Mouse (Mus musculus) heart, postnatal 0 days (tissue): ENCODE data around the gene Ccl4. TPM values are rescaled to one million over a fixed set of nuclear protein-coding genes. Genes with fewer than 3 reads are reported as not detected.

Experiments
- ATAC-seq: fragments of 200-750 bp; cut with Nextera tagmentation; 2 replicates; pipeline ENCODE4 v1.8.0; 2017; ENCODE audit warnings: low read depth, moderate number of reproducible peaks, moderate library complexity; ENCODE audit not compliant: insufficient read depth
- DNase-seq: peaks from one replicate; pipeline ENCODE4 v3.0.0-alpha.2; 2016; ENCODE audit warnings: low spot score
- H3K27ac ChIP-seq: fragments of 300-500 bp; sonication (generic); 2 replicates; pipeline ENCODE4 v1.5.1; 2014; ENCODE audit warnings: low read depth, mild to moderate bottlenecking
- H3K27me3 ChIP-seq: fragments of 300-500 bp; sonication (generic); 2 replicates; pipeline ENCODE4 v1.6.1; 2014; ENCODE audit warnings: low read length, mixed read lengths; ENCODE audit not compliant: control insufficient read depth, insufficient read depth
- H3K36me3 ChIP-seq: fragments of 300-500 bp; sonication (generic); replicated peaks from 2 replicates; pipeline ENCODE4 v1.6.1; 2014; ENCODE audit warnings: low read length, mixed read lengths; ENCODE audit not compliant: control insufficient read depth, insufficient read depth
- H3K4me1 ChIP-seq: fragments of 300-500 bp; sonication (generic); 2 replicates; pipeline ENCODE4 v1.6.1; 2014; ENCODE audit warnings: antibody characterized with exemption; ENCODE audit not compliant: control insufficient read depth, insufficient read depth
- H3K4me2 ChIP-seq: fragments of 300-500 bp; sonication (generic); 2 replicates; pipeline ENCODE4 v1.6.1; 2014; ENCODE audit warnings: low read depth, mild to moderate bottlenecking, low read length, moderate library complexity
- H3K4me3 ChIP-seq: fragments of 300-500 bp; sonication (generic); 2 replicates; pipeline ENCODE4 v1.5.1; 2014; ENCODE audit warnings: low read depth, low read length
- H3K9ac ChIP-seq: fragments of 300-500 bp; sonication (generic); replicated peaks from 2 replicates; pipeline ENCODE4 v1.6.1; 2014; ENCODE audit warnings: low read depth, low read length, mixed read lengths
- H3K9me3 ChIP-seq: fragments of 300-500 bp; sonication (generic); replicated peaks from 2 replicates; pipeline ENCODE4 v1.6.1; 2016; ENCODE audit warnings: low read length; ENCODE audit not compliant: control insufficient read depth
- CTCF ChIP-seq: IDR thresholded peaks from 2 replicates; pipeline ENCODE4 v1.5.1; 2016; ENCODE audit warnings: antibody characterized with exemption, control low read depth, low read depth
- EP300 ChIP-seq: IDR thresholded peaks from 2 replicates; pipeline ENCODE4 v1.6.1; 2016; ENCODE audit warnings: antibody characterized with exemption, low read depth
- WGBS: fragments of 180-500 bp; shearing (Covaris S2); extraction: QIAGEN DNeasy Blood & Tissue Kit; methylation state at CpG from one replicate; pipeline ENCODE4 v1.1.7; 2014; 5-methylcytosine and 5-hydroxymethylcytosine counted together
- polyA plus RNA-seq: library from polyadenylated mRNA; unstranded; fragments of >200 nt; fragmentation: Nextera tagmentation; extraction: Ambion mirVana; gene quantifications from 2 replicates; pipeline ENCODE4 v1.2.1, GENCODE M21; 2015
- total RNA-seq: library from RNA; depleted of rRNA; stranded (reverse); fragments of >200 nt; gene quantifications from 2 replicates; pipeline ENCODE4 v1.2.3, GENCODE M21; 2014; ENCODE audit warnings: low replicate concordance

Ccl4 gene
- total and polyA plus RNA-seq, 2 experiments from 2014 or later, result 0.98 TPM; not detected in 1

DNA sequence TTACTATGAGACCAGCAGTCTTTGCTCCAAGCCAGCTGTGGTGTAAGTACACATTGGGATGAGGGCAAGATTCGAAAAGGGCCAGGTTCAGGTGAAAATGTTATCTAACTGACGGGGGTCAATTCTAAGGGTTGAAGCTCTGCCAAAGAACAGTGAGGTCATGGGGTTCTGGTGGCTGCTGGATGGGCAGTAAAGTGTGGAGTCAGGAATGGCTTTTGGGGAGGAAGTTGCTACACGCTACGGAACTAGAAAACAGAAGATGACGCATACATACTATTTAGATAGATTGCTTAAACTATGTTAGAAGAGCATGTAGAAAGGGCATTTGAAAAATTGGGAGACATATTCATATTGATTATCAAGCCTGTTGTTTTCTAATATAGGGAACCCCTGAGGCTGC lies 1.1 kb downstream of the Ccl4 start:
- ATAC-seq (no peak), DNase-seq (no peak)
- Histone ChIP-seq H3K27ac (no peak overlapping the region), H3K9me3 (no peaks in the 10 kb centered on the region), H3K4me3 (no peak overlapping the region), H3K27me3 (no peaks in the 10 kb centered on the region), H3K36me3 (no peaks in the 10 kb centered on the region), H3K4me2 (no peak overlapping the region), H3K9ac (no peak overlapping the region), H3K4me1 (no peaks in the 10 kb centered on the region)
- 62% methylated on average over 5 of the region's 5 CpGs for WGBS
- TF ChIP-seq EP300 (no peak), CTCF (no peak)

DNA sequence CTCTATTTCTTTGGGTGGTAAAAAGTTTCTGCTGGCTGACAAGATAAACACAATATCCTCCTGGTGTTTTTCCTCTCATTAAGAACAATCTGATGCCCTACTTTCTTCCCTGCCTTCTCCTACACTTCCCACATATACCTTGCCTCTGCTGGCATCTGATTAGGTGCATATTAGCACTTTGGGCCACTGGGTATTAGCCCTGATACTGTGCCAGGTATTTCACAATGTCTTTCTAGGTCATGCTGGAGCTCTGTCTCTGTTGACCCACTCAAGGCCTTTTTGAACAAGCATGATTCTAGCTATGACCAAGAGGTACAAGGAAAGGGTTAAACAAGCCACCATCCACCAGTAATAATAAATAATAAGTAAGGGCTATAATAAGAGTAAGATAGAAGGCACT lies 9.4 kb downstream of the Ccl4 start:
- Histone ChIP-seq H3K4me3 (no peak overlapping the region), H3K4me1 (no peaks in the 10 kb centered on the region), H3K4me2 (no peak overlapping the region), H3K9ac (no peak overlapping the region), H3K27me3 (no peaks in the 10 kb centered on the region), H3K9me3 (no peaks in the 10 kb centered on the region), H3K27ac (no peak overlapping the region), H3K36me3 (no peaks in the 10 kb centered on the region)
- ATAC-seq, result no peak
- DNase-seq, result no peak
- no peak for TF ChIP-seq CTCF
- TF ChIP-seq EP300, result no peak

DNA sequence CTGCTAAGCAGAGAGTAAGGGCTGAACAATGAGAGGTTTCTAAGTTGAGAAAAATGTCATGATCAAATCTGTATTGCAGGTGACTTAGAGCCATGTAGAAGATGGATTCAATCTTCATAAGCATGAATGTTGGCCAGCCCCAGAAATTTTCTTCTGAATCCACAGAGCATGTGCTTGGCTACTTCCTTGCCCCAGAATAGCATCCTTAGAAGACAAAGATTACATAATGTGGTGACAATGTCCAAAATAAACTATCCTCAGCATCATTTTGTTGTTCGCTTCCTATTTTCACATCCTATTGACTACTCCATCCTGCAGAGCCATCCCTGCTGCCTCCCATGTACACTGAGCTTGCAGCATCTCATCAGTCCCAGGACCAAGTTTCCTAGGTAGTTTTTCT lies 13.3 kb downstream of the Ccl4 start:
- TF ChIP-seq CTCF, result no peak
- TF ChIP-seq EP300, result no peak
- DNase-seq (no peak), ATAC-seq (no peak)
- no peak overlapping the region for H3K4me2 ChIP-seq
- no peak overlapping the region for H3K9ac ChIP-seq
- 63% methylated on average over 1 of the region's 1 CpGs for WGBS
- no peaks in the 10 kb centered on the region for H3K9me3 ChIP-seq
- no peaks in the 10 kb centered on the region for H3K36me3 ChIP-seq
- no peak overlapping the region for H3K4me3 ChIP-seq
- no peak overlapping the region for H3K27ac ChIP-seq
- H3K27me3 ChIP-seq, result no peaks in the 10 kb centered on the region
- no peaks in the 10 kb centered on the region for H3K4me1 ChIP-seq

DNA sequence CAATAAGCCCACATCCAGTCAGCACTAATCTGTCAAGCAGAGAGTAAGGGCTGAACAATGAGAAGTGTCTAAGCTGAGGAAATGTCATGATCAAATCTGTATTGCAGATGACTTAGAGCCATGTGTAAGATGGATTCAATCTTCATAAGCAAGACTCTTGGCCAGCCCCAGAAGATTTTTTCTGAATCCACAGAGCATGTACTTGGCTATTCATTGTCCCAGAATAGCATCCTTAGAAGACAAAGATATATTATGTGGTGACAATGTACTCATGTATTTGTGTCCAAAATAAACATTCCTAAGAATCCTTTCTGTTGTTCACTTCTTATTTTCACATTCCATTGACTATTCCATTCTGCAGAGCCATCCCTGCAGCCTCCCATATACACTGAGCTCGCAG lies 27.5 kb downstream of the Ccl4 start:
- no peak overlapping the region for H3K4me3 ChIP-seq
- no peaks in the 10 kb centered on the region for H3K4me1 ChIP-seq
- ATAC-seq (no peak), DNase-seq (no peak)
- no peaks in the 10 kb centered on the region for H3K9me3 ChIP-seq
- no peak overlapping the region for H3K9ac ChIP-seq
- 53% methylated on average over 1 of the region's 1 CpGs for WGBS
- H3K27me3 ChIP-seq, result no peaks in the 10 kb centered on the region
- no peaks in the 10 kb centered on the region for H3K36me3 ChIP-seq
- no peak for TF ChIP-seq EP300
- no peak for TF ChIP-seq CTCF
- no peak overlapping the region for H3K27ac ChIP-seq
- H3K4me2 ChIP-seq, result no peak overlapping the region

- Histone ChIP-seq H3K9me3 (no peaks in the 10 kb centered on the region), H3K27ac (no peak overlapping the region)
- whole genome bisulfite sequencing, result 33% methylated on average over 1 of the region's 1 CpGs
These were observed 29.6 kb downstream of the Ccl4 start for GRCm38 (mm10) chr11:83692008-83692407.

GRCm38 (mm10) chr11:83703705-83704104 lies 41.3 kb downstream of the Ccl4 start, which contains the start of gene Wfdc17:
TSS of gene Wfdc17 (plus strand) at chr11:83703991.
- Histone ChIP-seq H3K36me3 (no peaks in the 10 kb centered on the region), H3K9ac (no peak within 1 kb of the TSS), H3K27ac (no peak within 1 kb of the TSS), H3K4me3 (no peak within 1 kb of the TSS), H3K4me1 (no peaks in the 10 kb centered on the region), H3K9me3 (no peaks in the 10 kb centered on the region), H3K27me3 (no peaks in the 10 kb centered on the region), H3K4me2 (no peak within 1 kb of the TSS)
- no peak for ATAC-seq
- TF ChIP-seq EP300 (no peak), CTCF (no peak)
- DNase-seq, result no peak
- WGBS, result 38% methylated on average over 1 of the region's 1 CpGs

More at GRCm38 (mm10) chr11:83692008-83692407, 29.6 kb downstream of the Ccl4 start:
- Histone ChIP-seq H3K4me2 (no peak overlapping the region), H3K9ac (no peak overlapping the region), H3K27me3 (no peaks in the 10 kb centered on the region), H3K4me3 (no peak overlapping the region), H3K36me3 (no peaks in the 10 kb centered on the region), H3K4me1 (no peaks in the 10 kb centered on the region)
- TF ChIP-seq EP300, result no peak
- no peak for TF ChIP-seq CTCF
- DNase-seq (no peak), ATAC-seq (no peak)
